In the genomic region with DNA sequence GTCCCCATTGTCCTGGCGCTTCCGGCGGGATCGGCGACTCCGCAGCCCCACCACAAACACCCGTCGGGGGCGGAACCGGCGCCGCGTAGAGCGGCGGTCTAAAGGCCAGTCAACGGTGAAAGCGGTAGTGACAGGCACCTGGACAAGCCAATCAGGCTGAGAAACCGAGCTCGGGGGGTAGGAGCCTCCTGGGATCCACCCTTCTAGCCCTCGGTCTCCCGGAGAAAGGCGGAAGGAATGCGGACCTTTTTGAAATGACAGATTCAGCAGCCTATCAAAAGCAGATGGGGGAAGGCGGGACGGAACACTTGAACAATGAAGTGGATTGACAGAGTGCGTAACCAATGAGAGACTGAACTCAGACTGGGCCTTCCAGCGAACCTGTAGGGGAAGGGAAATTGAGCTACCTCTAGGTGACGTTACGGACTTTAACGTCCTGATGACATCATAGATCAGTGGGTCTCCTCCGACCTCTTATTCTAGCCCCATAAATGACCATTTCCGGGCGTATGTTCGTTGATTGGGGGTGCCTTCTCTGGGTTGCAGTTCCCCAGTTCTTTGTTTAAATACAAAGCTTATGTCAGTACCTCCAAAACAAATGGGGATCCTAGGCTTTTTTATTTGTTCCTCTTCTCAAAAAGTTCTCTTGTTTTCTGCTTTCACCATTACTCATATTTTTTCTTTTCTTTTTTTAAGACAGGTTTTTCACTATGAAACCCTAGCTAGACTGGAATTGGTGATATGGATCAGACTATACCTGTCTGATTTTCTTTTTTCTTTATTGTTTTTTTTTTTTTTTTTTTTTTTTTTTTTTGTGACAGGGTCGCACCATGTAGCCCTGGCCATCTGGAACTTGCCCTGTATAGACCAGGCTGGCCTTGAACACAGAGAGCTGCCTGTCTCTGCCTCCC, we compare ENCODE assay signal across 8 mouse cellular contexts. TPM values are rescaled to one million over a fixed set of nuclear protein-coding genes. Genes with fewer than 3 reads are reported as not detected.
DNase-seq lines count a peak whose midpoint lies in the region; ATAC-seq lines count a peak whose summit lies in the region.

TSS of gene Rab11b (minus strand) at position 276 of the 911 bp plus-strand sequence.

- peak; percentile 89 for ATAC-seq in megakaryocyte progenitor cell, adult 5-6 weeks (replicated peaks; ENCODE audit: poor library complexity)

- peak; percentile 100 for DNase-seq in adipocyte (ENCODE audit: low spot score)
- peak; percentile 100 for DNase-seq in embryo, embryonic 10 days (ENCODE audit: low spot score)
- DNase-seq in gastrocnemius, postnatal 10 days, result peak; percentile 98
- peak; percentile 100 for DNase-seq in induced T-regulatory cell, adult 2 months (ENCODE audit: low read depth)
- DNase-seq in left cerebral cortex, adult 9 months (ENCODE audit: low spot score in 2 of 2), result peak; percentile 100
- DNase-seq in right cerebral cortex, postnatal 14 days, result peak; percentile 99
- peak; percentile 100 for DNase-seq in urinary bladder, postnatal 36 days (ENCODE audit: low spot score in 2 of 2)

RNA-seq across cellular contexts. Expression of gene Rab11b, which starts in this region (rescaled TPM):
- 100 to 1,000 TPM; 166 to 186 TPM for total RNA-seq in gastrocnemius, postnatal 10 days (2021)
- total RNA-seq in megakaryocyte progenitor cell, adult 5-6 weeks (2015), result 75.7 and 89.0 TPM in 2 replicates
- total RNA-seq in megakaryocyte progenitor cell, adult 5-6 weeks (2017), result 24.4 and 30.6 TPM in 2 replicates

Comparison
In these comparisons a context has a peak if more than half of its experiments do, and no peak if none do; other contexts are left out.
1. Peak in every context shown above with its lines: DNase-seq and ATAC-seq.